Comparison of ENCODE assay signal across 12 mouse cellular contexts in genomic region chr6:101518904-101519701, GRCm38 (mm10).
A peak's percentile ranks its signal among the peaks of the same experiment; 100 is the strongest.
DNase-seq lines count a peak whose midpoint lies in the region; ATAC-seq and TF ChIP-seq lines count a peak whose summit lies in the region.
"Had no signal": no experiment of that assay in that cellular context is flagged by ENCODE, and none has a peak within 500 bp of the region (broad histone marks: within the 10 kb centered on the region; RNA-seq: fewer than 3 reads in every experiment).

No protein-coding gene starts in this region.

- no peak for TF ChIP-seq CTCF in layer of hippocampus, adult 2 months (conservative IDR thresholded peaks at IDR 0.05)

- no peak overlapping the region for H3K4me3 ChIP-seq in forebrain, embryonic 14.5 days (ENCODE audit: low read depth, low read length)
- H3K4me3 ChIP-seq in forebrain, embryonic 11.5 days (ENCODE audit: low read depth, low read length): no peak overlapping the region
- H3K4me3 ChIP-seq in lung, embryonic 15.5 days: no peak overlapping the region
- no peak overlapping the region for H3K4me3 ChIP-seq in stomach, embryonic 14.5 days (ENCODE audit: low read depth, low read length)
- H3K4me3 ChIP-seq in layer of hippocampus, adult 2 months: no peak overlapping the region

- 74% methylated on average over 9 of the region's 9 CpGs for WGBS in forebrain, embryonic 14.5 days
- 69% methylated on average over 9 of the region's 9 CpGs for WGBS in forebrain, embryonic 11.5 days
- 26% methylated on average over 9 of the region's 9 CpGs for WGBS in lung, embryonic 15.5 days
- WGBS in stomach, embryonic 14.5 days: 29% methylated on average over 9 of the region's 9 CpGs

- ATAC-seq in forebrain, embryonic 14.5 days: no peak
- no peak for ATAC-seq in forebrain, embryonic 11.5 days (replicated peaks; ENCODE audit: low FRiP score)
- peak; percentile 64 for ATAC-seq in lung, embryonic 15.5 days (ENCODE audit: borderline replicate concordance, extremely low read depth, low FRiP score, low TSS enrichment)
- peak; percentile 71; the same call in 1 of the 2 replicates for ATAC-seq in stomach, embryonic 14.5 days (ENCODE audit: insufficient number of reproducible peaks, insufficient read depth, low FRiP score, low read depth)

- H3K9me3 ChIP-seq in forebrain, embryonic 14.5 days (replicated peaks; ENCODE audit: control insufficient read depth, low read length): no peaks in the 10 kb centered on the region
- H3K9me3 ChIP-seq in forebrain, embryonic 11.5 days (ENCODE audit: control insufficient read depth, low read length): no peaks in the 10 kb centered on the region
- H3K9me3 ChIP-seq in lung, embryonic 15.5 days: no peaks in the 10 kb centered on the region
- H3K9me3 ChIP-seq in stomach, embryonic 14.5 days (ENCODE audit: control insufficient read depth, low read depth, low read length): no peaks in the 10 kb centered on the region

- H3K4me2 ChIP-seq in forebrain, embryonic 14.5 days (ENCODE audit: low read length): no peak overlapping the region
- H3K4me2 ChIP-seq in forebrain, embryonic 11.5 days (ENCODE audit: low read depth, low read length, severe bottlenecking): no peak overlapping the region
- no peak overlapping the region for H3K4me2 ChIP-seq in lung, embryonic 15.5 days
- no peak overlapping the region for H3K4me2 ChIP-seq in stomach, embryonic 14.5 days (replicated peaks; ENCODE audit: low read depth, low read length)
- H3K4me2 ChIP-seq: midbrain, embryonic 11.5 days had no signal

- H3K27me3 ChIP-seq in forebrain, embryonic 14.5 days (replicated peaks; ENCODE audit: control insufficient read depth, insufficient read depth, low read length): no peaks in the 10 kb centered on the region
- H3K27me3 ChIP-seq in forebrain, embryonic 11.5 days (ENCODE audit: control insufficient read depth, insufficient read depth, low read length): no peaks in the 10 kb centered on the region
- no peaks in the 10 kb centered on the region for H3K27me3 ChIP-seq in lung, embryonic 15.5 days
- H3K27me3 ChIP-seq in stomach, embryonic 14.5 days (ENCODE audit: control insufficient read depth, insufficient read depth, low read length): no peaks in the 10 kb centered on the region

- H3K27ac ChIP-seq in forebrain, embryonic 14.5 days (ENCODE audit: low read depth, low read length): no peak overlapping the region
- H3K27ac ChIP-seq in forebrain, embryonic 11.5 days (ENCODE audit: low read depth, low read length): no peak overlapping the region
- peak overlapping the region; percentile 38; the same call in 1 of the 2 replicates for H3K27ac ChIP-seq in lung, embryonic 15.5 days
- H3K27ac ChIP-seq in stomach, embryonic 14.5 days (ENCODE audit: low read length): peak overlapping the region; percentile 28; the same call in 1 of the 2 replicates
- no peak overlapping the region for H3K27ac ChIP-seq in layer of hippocampus, adult 2 months

- H3K9ac ChIP-seq in forebrain, embryonic 14.5 days (ENCODE audit: low read length): no peak overlapping the region
- no peak overlapping the region for H3K9ac ChIP-seq in forebrain, embryonic 11.5 days (ENCODE audit: low read length)
- H3K9ac ChIP-seq in lung, embryonic 15.5 days: no peak overlapping the region
- no peak overlapping the region for H3K9ac ChIP-seq in stomach, embryonic 14.5 days (replicated peaks; ENCODE audit: low read depth, low read length)

- H3K36me3 ChIP-seq in forebrain, embryonic 14.5 days (ENCODE audit: control insufficient read depth, insufficient read depth, low read length): no peaks in the 10 kb centered on the region
- no peaks in the 10 kb centered on the region for H3K36me3 ChIP-seq in forebrain, embryonic 11.5 days (ENCODE audit: control insufficient read depth, insufficient read depth, low read length)
- no peaks in the 10 kb centered on the region for H3K36me3 ChIP-seq in lung, embryonic 15.5 days
- no peaks in the 10 kb centered on the region for H3K36me3 ChIP-seq in stomach, embryonic 14.5 days (ENCODE audit: control insufficient read depth, insufficient read depth, low read length)

- DNase-seq in forebrain, embryonic 14.5 days (ENCODE audit: low spot score): peak; percentile 36
- no peak for DNase-seq in forebrain, embryonic 11.5 days (ENCODE audit: low spot score)
- no peak for DNase-seq in lung, adult 18-20 months
- DNase-seq in kidney, adult 9 months: peak; percentile 17
- DNase-seq in layer of hippocampus, adult 2 months (ENCODE audit: low spot score in 2 of 2): no peak
- DNase-seq in layer of hippocampus, postnatal 10 days (ENCODE audit: low spot score in 2 of 2): no peak
- DNase-seq: cerebellum, adult 2 months; layer of hippocampus, postnatal 36 days; right cerebral cortex, postnatal 14 days had no signal

- no peaks in the 10 kb centered on the region for H3K4me1 ChIP-seq in forebrain, embryonic 14.5 days (ENCODE audit: control insufficient read depth, insufficient read depth, low read length)
- no peaks in the 10 kb centered on the region for H3K4me1 ChIP-seq in forebrain, embryonic 11.5 days (replicated peaks; ENCODE audit: control insufficient read depth, insufficient read depth, low read length)
- H3K4me1 ChIP-seq in lung, embryonic 15.5 days: peaks cover 11% of the 10 kb centered on the region
- H3K4me1 ChIP-seq in stomach, embryonic 14.5 days (ENCODE audit: control insufficient read depth, insufficient read depth, low read length): peaks cover 9% of the 10 kb centered on the region; the same call in 1 of the 2 replicates

Comparison
In these comparisons a context has a peak if more than half of its experiments do, and no peak if none do; other contexts are left out.
1. DNase-seq: peak in forebrain, embryonic 14.5 days (single experiment) and kidney, adult 9 months (single experiment); none in forebrain, embryonic 11.5 days (single experiment), lung, adult 18-20 months (0 of 2), layer of hippocampus, adult 2 months (0 of 2) and layer of hippocampus, postnatal 10 days (0 of 2).
2. ATAC-seq: peak in lung, embryonic 15.5 days (single experiment) and stomach, embryonic 14.5 days (single experiment); none in forebrain, embryonic 14.5 days (single experiment) and forebrain, embryonic 11.5 days (single experiment).
3. H3K27ac ChIP-seq: peak in lung, embryonic 15.5 days (single experiment) and stomach, embryonic 14.5 days (single experiment); none in forebrain, embryonic 14.5 days (single experiment), forebrain, embryonic 11.5 days (single experiment) and layer of hippocampus, adult 2 months (single experiment).